Mouse (Mus musculus) adrenal gland, adult 8-10 months (tissue): ENCODE measurements around the gene Gm10324. TPM values are rescaled to one million over a fixed set of nuclear protein-coding genes. Genes with fewer than 3 reads are reported as not detected.
"Not testable (repeated sequence)": the region's sequence is repeated elsewhere in the genome, so short reads cannot be mapped to it uniquely, and the experiment has no call there.

Experiments used
- DNase-seq: peaks from one replicate; pipeline ENCODE4 v3.0.0; 2022
- total RNA-seq, 4 experiments: library from RNA; stranded (reverse); gene quantifications; 2 replicates each; pipeline ENCODE4 v1.2.4; 2022

Gene Gm10324
- not detected for total RNA-seq

- DNase-seq: not testable (repeated sequence)
Observed at GRCm38 (mm10) chr13:66119247-66119646, at the start of gene Gm10324. TSS of gene Gm10324 (plus strand) at chr13:66119547.

Other genes with a start within 250 kb of the Gm10324 start
- not detected for gene Gm10772, start 108.0 kb downstream of the Gm10324 start, total RNA-seq